Mouse (Mus musculus): ENCODE measurements around the gene Ttc7. TPM values are rescaled to one million over a fixed set of nuclear protein-coding genes. Genes with fewer than 3 reads are reported as not detected.

The Ttc7 gene
- total and polyA plus RNA-seq, 2 experiments from 2014 or later, result 2.7 to 6.7 TPM

DNA sequence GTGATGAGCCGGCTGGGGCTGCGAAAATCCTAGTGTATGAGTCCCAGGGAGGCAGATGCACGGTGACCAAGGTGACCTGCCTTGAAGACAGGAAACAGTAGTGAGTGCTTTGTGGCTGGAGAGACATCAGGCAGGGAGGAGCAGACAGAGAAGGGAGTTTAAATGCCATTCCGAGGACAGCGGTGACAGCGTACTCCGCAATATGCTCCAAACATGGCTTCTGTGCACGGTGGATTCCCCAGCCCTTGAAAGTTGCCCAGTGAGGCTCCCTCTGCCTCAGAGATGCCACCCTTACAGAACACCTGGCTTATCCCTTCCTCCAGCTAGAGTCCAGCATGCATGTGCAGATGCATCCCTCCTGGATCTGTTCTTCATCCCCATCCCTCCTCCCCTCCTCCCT is 45.0 kb downstream of the Ttc7 start:
- H3K4me1 ChIP-seq (ENCODE audit: control insufficient read depth, insufficient read depth), result peaks cover 6% of the 10 kb centered on the region; the same call in 1 of the 2 replicates

DNA sequence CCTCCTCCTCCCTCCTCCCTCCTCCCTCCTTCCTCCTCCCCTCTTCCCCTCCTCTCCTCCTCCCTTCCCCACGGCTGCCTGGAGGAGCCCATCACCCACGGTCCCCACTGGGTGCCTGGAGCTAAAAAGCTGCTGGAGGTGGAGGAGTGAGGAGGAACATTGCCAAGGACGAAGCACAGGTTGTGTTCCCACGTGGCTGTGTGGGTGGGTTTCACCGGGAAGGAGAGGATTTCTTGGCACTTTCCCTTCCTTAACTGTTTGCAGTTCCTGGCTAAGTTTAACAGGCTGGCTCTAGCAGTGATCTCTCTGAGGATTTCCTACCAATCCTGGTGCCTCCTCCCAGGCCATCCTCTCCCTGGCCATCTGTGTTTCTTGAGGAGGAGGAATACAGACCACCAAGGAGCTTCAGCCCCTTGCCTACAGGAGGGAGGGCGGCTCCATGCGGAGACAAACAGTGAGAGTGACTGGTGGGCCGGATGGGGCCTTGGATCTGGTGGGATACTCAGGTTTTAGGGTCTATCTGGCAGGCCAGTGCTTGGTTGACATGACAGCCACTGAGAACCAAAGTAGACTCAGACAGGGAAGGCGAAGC is 45.6 kb downstream of the Ttc7 start:
- Histone ChIP-seq H3K4me3 (ENCODE audit: low read depth, low read length) (no peak overlapping the region), H3K27ac (ENCODE audit: low read depth) (no peak overlapping the region), H3K27me3 (ENCODE audit: control insufficient read depth, insufficient read depth, low read length) (peaks cover 4% of the 10 kb centered on the region; the same call in 1 of the 2 replicates), H3K4me1 (ENCODE audit: control insufficient read depth, insufficient read depth) (peaks cover 6% of the 10 kb centered on the region; the same call in 1 of the 2 replicates), H3K9ac (replicated peaks; ENCODE audit: low read depth, low read length) (no peak overlapping the region), H3K4me2 (ENCODE audit: low read depth, low read length) (no peak overlapping the region), H3K36me3 (replicated peaks; ENCODE audit: control insufficient read depth, insufficient read depth, low read length) (no peaks in the 10 kb centered on the region), H3K9me3 (replicated peaks; ENCODE audit: control insufficient read depth, low read length) (no peaks in the 10 kb centered on the region)
- TF ChIP-seq CTCF (IDR thresholded peaks at IDR 0.05; ENCODE audit: low read depth) (no peak), EP300 (IDR thresholded peaks at IDR 0.05; ENCODE audit: low read depth) (no peak)
- WGBS, result 57% methylated on average over 8 of the region's 9 CpGs
- DNase-seq (ENCODE audit: low spot score) (no peak), ATAC-seq (ENCODE audit: insufficient read depth, low read depth) (no peak)

More for the DNA sequence above, 45.0 kb downstream of the Ttc7 start:
- Histone ChIP-seq H3K27ac (ENCODE audit: low read depth) (no peak overlapping the region), H3K9me3 (replicated peaks; ENCODE audit: control insufficient read depth, low read length) (no peaks in the 10 kb centered on the region), H3K36me3 (replicated peaks; ENCODE audit: control insufficient read depth, insufficient read depth, low read length) (no peaks in the 10 kb centered on the region), H3K4me2 (ENCODE audit: low read depth, low read length) (no peak overlapping the region), H3K4me3 (ENCODE audit: low read depth, low read length) (no peak overlapping the region), H3K27me3 (ENCODE audit: control insufficient read depth, insufficient read depth, low read length) (peaks cover 4% of the 10 kb centered on the region; the same call in 1 of the 2 replicates), H3K9ac (replicated peaks; ENCODE audit: low read depth, low read length) (no peak overlapping the region)
- no peak for TF ChIP-seq EP300 (IDR thresholded peaks at IDR 0.05; ENCODE audit: low read depth)
- no peak for TF ChIP-seq CTCF (IDR thresholded peaks at IDR 0.05; ENCODE audit: low read depth)
- ATAC-seq (ENCODE audit: insufficient read depth, low read depth) (no peak), DNase-seq (ENCODE audit: low spot score) (no peak)
- 72% methylated on average over 8 of the region's 8 CpGs for WGBS

DNA sequence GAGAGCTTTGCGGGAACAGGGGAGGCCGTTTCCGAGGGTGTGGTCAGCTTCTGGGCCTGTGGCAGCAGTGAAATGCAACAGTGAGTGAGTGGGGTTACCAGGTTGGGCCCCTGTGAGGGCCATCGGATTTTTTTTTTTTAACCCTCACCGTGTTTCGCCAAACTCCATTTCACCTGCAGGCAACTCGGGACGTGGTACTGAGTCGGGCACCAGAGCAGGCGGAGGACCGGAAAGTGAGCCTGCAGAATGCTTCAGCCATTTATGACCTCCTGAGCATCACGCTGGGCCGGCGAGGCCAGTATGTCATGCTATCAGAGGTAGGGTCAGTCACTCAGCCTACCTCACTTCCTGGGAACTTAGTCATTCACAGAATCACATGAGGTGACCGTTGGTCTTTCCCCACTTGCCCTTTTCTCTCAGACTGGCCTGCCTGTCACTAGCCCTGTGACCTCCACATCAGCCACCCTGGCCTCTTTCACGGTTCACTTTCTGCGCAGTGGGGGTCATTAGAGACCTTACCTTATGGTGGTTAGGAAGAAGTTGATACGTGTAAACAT is 46.5 kb downstream of the Ttc7 start:
- no peak overlapping the region for H3K27ac ChIP-seq (ENCODE audit: low read depth)
- 88% methylated on average over 18 of the region's 18 CpGs for WGBS
- H3K4me3 ChIP-seq (ENCODE audit: low read depth, low read length), result no peak overlapping the region
- ATAC-seq (ENCODE audit: insufficient read depth, low read depth) (no peak), DNase-seq (ENCODE audit: low spot score) (no peak)
- H3K9me3 ChIP-seq (replicated peaks; ENCODE audit: control insufficient read depth, low read length), result no peaks in the 10 kb centered on the region
- no peak overlapping the region for H3K9ac ChIP-seq (replicated peaks; ENCODE audit: low read depth, low read length)
- H3K36me3 ChIP-seq (replicated peaks; ENCODE audit: control insufficient read depth, insufficient read depth, low read length), result no peaks in the 10 kb centered on the region
- no peak overlapping the region for H3K4me2 ChIP-seq (ENCODE audit: low read depth, low read length)
- H3K27me3 ChIP-seq (ENCODE audit: control insufficient read depth, insufficient read depth, low read length), result peaks cover 4% of the 10 kb centered on the region; the same call in 1 of the 2 replicates
- H3K4me1 ChIP-seq (ENCODE audit: control insufficient read depth, insufficient read depth), result peaks cover 6% of the 10 kb centered on the region; the same call in 1 of the 2 replicates
- TF ChIP-seq CTCF (IDR thresholded peaks at IDR 0.05; ENCODE audit: low read depth) (no peak), EP300 (IDR thresholded peaks at IDR 0.05; ENCODE audit: low read depth) (no peak)

DNA sequence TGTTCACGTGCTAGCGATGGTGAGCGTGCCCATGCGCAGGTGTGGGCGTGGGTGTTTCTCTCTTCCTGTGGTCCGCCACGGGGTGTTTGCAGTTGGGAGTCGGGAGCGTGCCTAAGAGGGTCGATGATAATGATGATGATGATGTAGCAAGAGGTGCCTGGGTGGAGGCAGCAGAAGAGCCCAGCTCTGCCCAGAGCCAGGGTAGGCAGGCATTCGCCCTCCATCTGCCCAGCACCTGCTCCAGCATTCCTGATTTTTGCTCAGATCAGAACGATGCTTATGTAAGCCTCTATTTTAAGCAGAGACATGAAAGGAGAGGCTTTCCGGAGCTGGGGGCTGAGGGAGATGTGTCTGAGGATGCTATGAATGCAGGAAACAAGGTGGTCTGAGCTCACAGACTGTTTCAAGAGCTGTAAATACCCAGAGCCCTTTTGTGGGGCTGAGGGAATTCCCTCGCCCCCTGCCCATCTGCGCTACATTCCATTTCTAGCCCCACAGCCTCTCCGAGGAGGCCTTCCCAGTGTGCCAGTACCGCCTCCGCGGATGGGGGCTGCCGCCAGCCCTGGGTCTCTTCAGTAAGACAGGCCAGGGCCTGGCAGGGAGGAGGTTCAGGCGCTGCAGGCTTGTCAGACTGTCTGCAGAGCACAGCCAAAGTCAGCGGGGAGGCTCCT is 47.7 kb downstream of the Ttc7 start:
- H3K4me3 ChIP-seq (ENCODE audit: low read depth, low read length), result no peak overlapping the region
- DNase-seq (ENCODE audit: low spot score) (no peak), ATAC-seq (ENCODE audit: insufficient read depth, low read depth) (no peak)
- H3K27me3 ChIP-seq (ENCODE audit: control insufficient read depth, insufficient read depth, low read length), result peaks cover 4% of the 10 kb centered on the region; the same call in 1 of the 2 replicates
- no peaks in the 10 kb centered on the region for H3K9me3 ChIP-seq (replicated peaks; ENCODE audit: control insufficient read depth, low read length)
- WGBS, result 31% methylated on average over 22 of the region's 22 CpGs
- peak overlapping the region; percentile 28 for H3K4me2 ChIP-seq (ENCODE audit: low read depth, low read length)
- H3K4me1 ChIP-seq (ENCODE audit: control insufficient read depth, insufficient read depth), result peaks cover 6% of the 10 kb centered on the region; the same call in 1 of the 2 replicates
- no peak overlapping the region for H3K9ac ChIP-seq (replicated peaks; ENCODE audit: low read depth, low read length)
- no peak overlapping the region for H3K27ac ChIP-seq (ENCODE audit: low read depth)
- TF ChIP-seq CTCF (IDR thresholded peaks at IDR 0.05; ENCODE audit: low read depth) (no peak), EP300 (IDR thresholded peaks at IDR 0.05; ENCODE audit: low read depth) (no peak)
- H3K36me3 ChIP-seq (replicated peaks; ENCODE audit: control insufficient read depth, insufficient read depth, low read length), result no peaks in the 10 kb centered on the region

DNA sequence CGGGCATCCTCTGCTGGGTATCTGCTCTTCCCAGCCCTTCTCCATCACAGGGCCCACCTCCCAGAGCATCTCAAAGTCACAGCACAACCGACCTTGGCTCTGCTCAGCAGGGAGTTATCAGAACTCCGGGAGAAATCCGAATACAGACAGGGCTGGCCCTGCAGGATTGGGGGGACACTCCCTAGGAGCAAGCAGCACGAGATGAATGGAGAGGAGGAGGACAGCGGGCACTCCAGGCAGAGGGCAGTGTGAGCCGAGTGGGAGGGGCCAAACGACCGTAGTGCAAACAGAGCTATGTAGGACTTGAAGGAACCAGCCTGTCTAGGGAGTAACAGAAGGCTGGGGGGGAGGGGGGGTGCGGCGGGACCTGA is 48.2 kb downstream of the Ttc7 start:
- peak; percentile 42 for DNase-seq (ENCODE audit: low spot score)
- peak; percentile 47; the same call in 1 of the 2 replicates for ATAC-seq (ENCODE audit: insufficient read depth, low read depth)
- H3K4me3 ChIP-seq (ENCODE audit: low read depth, low read length), result no peak overlapping the region
- H3K36me3 ChIP-seq (replicated peaks; ENCODE audit: control insufficient read depth, insufficient read depth, low read length), result no peaks in the 10 kb centered on the region
- H3K27me3 ChIP-seq (ENCODE audit: control insufficient read depth, insufficient read depth, low read length), result peaks cover 4% of the 10 kb centered on the region; the same call in 1 of the 2 replicates
- WGBS, result 3% methylated on average over 11 of the region's 11 CpGs
- H3K9me3 ChIP-seq (replicated peaks; ENCODE audit: control insufficient read depth, low read length), result no peaks in the 10 kb centered on the region; the same call in 1 of the 2 replicates
- no peak for TF ChIP-seq EP300 (IDR thresholded peaks at IDR 0.05; ENCODE audit: low read depth)
- TF ChIP-seq CTCF (IDR thresholded peaks at IDR 0.05; ENCODE audit: low read depth), result 0 out of 2 replicates have a peak, but pooled peaks have one; percentile 13
- peaks cover 6% of the 10 kb centered on the region; the same call in 1 of the 2 replicates for H3K4me1 ChIP-seq (ENCODE audit: control insufficient read depth, insufficient read depth)
- peak overlapping the region; percentile 28 for H3K4me2 ChIP-seq (ENCODE audit: low read depth, low read length)
- no peak overlapping the region for H3K27ac ChIP-seq (ENCODE audit: low read depth)
- no peak overlapping the region for H3K9ac ChIP-seq (replicated peaks; ENCODE audit: low read depth, low read length)

All from heart, postnatal 0 days (tissue).